Mouse (Mus musculus) embryo, embryonic 9.5 days (tissue): ENCODE measurements around the gene Cabin1.
A peak's percentile ranks its signal among the peaks of the same experiment; 100 is the strongest.

Experiments
- DNase-seq: peaks from one replicate; pipeline ENCODE4 v3.0.0-alpha.2; 2017; ENCODE audit errors: extremely low spot score

Cabin1 gene

DNA sequence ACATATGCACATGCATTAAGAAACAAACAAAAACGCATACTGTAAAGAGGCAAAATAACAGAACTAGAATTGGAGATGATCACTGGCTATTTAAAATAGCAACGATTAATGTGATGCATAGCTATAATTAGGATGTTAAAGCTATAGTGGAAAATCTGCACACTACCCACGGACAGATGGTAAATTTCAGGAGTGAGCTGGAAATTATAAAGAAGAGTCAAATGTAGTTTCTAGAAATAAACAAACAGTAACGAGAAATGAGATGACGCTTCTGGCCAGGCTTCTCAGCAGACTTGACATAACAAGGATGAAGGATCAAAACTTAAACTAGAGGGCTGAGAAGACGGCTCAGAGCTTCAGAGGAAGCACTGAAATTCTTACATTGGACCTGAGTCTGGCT, 62.9 kb downstream of the Cabin1 start:
- no peak for DNase-seq

- DNase-seq = no peak
These were observed 66.4 kb downstream of the Cabin1 start for GRCm38 (mm10) chr10:75697693-75698092.

DNA sequence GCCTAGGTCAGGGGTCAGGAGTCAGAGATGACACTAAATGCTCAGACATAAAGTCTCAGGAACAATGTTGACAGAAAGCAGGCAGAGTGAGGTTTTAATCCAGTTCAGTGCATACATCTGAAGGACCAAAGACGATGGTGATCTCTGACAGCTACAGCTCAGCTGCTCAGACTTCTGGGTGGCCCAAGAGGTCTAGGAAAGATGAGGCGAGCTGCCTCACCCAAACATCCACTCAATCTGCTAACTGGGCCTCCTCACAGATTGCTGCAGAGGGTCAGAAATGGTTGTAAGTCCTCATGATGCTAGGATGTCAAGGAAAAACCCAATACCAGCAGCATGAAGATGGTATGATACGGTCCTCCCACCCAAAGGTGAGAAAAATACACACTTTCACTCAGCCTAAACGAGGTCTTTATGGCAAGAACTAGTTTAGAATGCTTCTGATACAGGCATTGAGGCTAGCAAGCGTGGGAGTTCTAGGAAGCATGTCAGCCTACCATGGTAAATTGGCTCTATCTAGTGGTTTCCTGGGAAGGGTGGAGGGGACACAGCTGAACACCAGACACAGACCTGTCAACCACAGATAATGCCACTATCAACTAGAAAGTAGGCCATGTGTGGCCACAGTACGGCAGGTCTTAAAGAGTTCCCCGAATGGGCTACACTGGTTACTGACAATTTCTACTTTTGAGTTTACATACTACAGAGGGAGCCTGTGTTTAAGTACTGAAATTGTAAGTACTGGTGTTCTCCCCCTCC, 67.4 kb downstream of the Cabin1 start:
- DNase-seq = no peak

DNA sequence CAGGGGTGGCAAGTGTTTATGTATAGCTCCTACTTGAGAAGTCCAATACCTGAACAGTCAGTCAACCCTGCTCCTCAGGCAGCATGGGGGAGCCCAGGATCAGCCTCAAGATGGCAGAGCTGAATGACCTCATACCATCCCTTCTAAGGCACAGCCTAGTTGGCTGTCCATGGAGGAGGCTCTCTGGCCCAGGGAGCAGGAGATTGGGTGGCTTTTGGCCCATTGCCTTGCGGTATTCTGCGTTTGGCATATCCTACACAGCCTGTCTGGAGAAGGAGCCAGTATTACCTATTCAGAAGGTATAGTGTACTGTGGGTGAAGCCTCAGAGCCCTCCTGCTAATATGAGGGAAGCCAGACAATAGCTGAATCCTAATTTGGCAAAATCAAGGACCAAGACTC, 68.6 kb downstream of the Cabin1 start:
- no peak for DNase-seq

DNA sequence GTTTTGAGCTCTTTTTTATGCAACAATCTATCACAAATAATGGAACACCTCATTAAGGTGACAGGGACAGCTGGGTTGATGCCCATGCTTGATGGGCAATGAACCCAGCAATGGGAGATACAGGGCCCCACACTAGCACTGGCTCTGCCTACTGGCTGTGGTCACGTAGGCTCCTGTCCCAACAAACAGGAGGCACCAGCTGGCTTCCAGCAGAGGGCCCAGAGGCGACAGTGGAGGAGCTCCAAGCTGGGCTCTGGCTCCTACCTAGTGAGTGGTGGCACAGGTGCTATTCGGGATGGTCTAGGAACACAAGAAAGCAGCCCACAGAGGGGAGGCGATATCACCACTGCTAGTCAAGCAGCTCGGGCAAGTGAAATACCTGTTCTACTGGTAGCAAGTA, 69.1 kb downstream of the Cabin1 start:
- no peak for DNase-seq

GRCm38 (mm10) chr10:75694567-75694966, 69.6 kb downstream of the Cabin1 start:
- no peak for DNase-seq

DNA sequence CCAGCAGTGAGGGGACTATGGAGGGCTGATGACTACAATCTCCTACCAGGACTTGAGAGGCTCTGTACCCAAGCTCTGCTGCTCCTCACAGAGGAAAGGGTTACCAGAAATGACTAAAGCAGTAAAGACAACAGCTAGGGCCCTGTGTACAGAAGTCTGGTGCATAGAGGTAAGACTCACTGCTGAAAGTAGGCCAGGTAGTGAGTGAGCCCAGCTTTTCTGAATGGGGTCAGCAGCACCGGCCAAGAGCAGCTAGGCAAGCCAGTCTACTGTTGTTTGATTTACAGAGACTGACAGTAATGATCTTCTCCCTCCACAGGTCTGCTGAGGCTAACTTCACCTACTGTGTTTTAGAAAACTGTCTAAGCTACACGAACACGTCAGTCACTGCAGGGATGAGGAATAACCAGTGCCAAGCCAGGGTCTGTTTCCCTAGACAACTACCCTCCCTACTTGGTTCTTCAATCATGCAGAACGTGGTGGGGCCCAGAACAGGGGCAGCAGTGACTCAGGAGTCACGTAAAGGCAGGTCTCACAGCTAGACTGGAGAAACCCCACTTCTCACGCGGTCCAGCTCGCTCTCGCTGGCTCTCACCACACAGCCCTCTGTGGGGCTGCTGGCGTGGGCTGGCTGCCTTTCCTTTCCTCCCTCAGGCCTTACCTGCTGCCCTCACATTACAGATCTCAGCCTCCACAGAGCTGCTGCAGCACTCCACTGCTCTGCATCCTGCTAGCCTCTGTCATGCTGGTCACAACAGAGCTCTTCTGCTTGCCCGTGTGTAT, 70.5 kb downstream of the Cabin1 start:
- no peak for DNase-seq

DNA sequence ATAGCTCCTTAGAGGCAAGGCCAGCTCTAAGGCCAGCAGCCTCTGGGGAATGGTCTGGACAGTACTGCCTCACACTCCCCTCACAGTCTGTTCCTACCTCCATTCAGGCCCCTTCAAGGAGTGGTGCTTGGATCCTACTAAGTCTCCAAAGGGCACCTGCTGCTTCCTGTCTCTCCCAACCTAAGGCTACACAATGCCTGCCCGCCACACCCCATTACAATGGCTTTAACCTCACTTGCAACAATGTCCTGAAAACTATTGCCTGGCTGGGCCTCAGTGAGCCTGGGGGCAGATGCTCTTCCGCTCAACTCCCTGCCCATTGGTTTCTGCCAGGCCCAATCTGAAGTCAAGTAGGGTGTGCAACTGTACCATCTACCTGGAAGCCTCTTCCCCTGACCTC, 75.5 kb downstream of the Cabin1 start:
- DNase-seq = no peak

DNA sequence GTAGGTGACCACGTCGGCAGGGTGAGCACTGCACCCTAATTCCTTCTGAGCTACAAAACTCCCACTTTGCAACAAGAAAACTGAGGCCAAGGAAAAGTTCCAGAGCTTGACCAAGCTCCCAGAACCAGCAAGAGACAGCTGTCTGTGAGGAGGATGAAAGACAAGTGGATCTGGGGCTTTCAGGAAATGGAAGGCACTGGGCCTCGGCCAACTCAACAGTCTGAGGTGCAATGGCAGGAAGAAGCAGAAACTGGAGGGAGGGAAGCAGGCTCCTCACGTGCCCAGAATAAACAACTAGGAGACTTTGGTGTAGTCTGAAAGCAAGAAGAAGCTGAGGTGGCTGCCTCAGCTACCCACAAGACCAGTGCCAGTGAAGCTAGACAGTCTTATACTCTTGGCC, 77.4 kb downstream of the Cabin1 start:
- no peak for DNase-seq

DNA sequence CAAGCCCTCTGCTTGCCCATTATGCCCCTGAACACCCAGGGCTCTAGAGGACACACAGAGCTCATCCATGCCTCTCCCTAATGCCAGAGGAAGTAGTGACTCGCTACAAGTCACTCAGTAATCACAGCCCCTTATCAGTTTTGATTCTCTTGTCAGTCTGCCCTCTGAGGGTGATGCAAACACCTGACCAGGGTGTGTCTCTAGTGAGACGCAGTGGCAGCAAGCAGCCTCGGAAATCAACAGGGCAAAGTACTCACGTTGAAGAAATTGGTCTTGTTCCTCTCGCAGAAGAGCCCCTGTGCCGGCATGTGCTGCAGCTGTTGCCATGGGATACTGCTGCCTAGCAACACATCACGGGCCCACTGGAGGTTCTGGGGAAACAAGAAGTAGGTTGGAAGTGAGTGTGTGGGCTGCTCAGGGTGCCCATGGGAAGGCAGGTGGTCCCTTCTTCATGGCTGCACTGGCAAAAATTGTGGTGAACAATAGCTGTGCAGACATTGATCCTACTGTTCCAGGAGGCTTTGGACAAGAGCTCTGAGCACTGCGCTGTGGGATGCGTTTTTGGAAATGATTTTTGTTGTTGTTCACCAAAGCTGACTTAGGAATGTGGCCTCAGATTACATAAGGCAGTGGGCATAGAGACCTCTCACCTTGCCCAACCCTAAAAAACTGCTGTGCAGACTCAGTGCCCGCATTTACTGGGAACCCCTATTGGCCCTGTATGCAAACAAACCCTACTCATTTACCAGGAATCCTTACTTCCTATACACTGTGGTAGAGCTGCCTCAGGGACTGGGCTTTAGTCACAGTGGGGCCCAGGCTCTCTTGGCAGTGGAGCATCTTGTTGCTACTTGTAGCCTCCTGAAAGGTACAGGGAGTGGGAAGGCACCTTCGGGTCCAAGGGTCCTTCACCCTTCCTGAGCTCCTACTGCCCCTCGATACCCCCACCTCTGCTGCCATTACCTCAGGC, 79.8 kb downstream of the Cabin1 start:
- peak; percentile 33 for DNase-seq

- no peak for DNase-seq
These were observed 83.6 kb downstream of the Cabin1 start for GRCm38 (mm10) chr10:75680574-75681001.

DNA sequence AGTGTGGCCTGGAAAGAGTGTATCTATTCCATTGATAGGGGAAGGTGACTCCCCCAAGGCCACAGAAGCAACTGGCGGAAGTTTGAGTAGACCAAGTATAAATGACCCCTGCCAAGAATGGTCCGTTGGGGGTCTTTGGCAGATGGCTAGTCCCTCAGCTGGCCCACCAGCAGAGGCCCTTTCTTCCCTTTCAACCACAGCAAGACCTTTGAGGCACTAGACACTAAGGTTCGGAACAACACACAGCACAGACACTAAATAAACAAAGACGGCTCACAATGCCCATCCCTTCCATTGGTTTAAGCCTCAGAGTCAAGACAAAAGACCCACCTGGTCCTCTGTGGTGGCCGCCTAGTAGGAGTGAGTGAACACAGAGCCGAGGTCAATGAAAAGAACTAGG, 84.9 kb downstream of the Cabin1 start:
- no peak for DNase-seq

GRCm38 (mm10) chr10:75677989-75678388, 86.2 kb downstream of the Cabin1 start:
- no peak for DNase-seq

DNA sequence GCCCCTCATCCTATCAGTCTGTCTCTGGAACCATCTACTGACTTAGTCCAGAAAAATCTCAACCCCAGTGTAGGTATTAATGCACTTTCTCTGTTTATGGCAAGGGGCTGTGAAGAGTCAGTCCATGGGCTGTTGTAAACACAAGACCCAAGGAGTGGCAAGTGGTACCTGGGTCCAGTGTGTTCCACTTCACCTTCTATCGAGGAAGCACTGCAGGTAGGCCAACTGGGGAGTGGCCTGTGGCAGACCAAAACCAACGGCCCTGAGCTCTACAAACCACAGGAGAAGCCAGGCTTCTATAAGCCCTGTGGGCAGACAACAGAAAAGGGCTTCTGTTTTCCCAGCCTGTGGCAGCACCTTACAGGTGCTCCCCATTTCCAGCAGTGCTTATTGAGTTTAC, 86.6 kb downstream of the Cabin1 start:
- no peak for DNase-seq

- DNase-seq = no peak
These were observed 87.1 kb downstream of the Cabin1 start for GRCm38 (mm10) chr10:75676819-75677565.

DNA sequence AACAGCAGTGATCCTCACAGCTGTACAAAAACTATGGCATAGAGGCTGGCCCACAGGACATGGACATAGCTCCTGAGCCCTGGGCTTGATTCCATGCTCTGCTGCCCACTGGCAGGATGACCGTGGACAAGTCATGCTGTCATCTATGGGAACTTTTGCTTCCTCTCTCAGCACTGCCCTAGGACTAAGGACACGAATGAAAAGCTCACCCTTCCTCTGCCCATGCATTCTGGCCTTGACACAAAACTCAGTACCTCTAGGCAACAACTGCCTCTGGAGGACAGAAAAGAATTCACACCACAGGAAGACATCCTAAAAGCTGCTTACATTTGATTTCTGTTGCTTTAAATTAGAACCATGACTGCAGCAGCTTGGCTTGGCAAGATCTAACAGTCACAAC, 87.9 kb downstream of the Cabin1 start:
- no peak for DNase-seq

DNA sequence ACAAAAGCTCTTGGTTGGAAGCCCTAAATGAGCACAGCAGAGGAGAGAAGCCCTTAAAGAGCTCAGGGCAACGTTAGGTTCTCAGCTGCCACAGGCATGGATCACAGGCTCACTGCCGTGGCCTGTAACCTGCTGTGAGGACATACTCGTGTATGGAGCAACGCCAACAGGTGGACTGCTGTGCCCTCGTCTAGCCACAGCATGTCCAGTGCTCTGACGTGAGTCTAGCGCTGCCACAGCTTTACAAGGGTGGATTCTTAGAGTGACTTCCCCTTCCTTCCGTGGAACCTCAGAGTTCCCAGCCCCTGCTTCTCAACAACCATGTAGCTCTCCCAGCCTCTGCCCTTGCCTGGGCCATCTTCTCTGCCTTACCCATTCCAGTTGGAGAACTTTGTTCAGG, 88.5 kb downstream of the Cabin1 start:
- no peak for DNase-seq

DNA sequence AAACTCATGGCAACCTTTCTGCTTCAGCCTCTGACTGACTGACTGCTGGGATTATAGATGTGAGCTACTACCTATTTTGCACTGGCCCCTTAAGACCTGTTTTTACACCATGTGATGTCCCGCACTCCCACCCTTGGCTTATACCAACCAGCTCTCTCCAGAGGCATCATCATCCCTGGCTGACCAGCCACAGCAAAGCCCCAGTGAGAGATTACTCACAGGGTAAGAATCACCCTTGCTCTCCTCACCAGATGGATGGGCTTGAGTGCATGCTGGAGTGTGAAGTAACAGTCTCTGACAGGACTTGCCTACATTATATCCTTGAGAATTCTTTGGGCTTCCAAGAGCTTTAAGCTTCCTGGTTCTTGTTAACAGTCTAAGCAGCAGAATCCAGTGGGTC, 94.2 kb downstream of the Cabin1 start:
- DNase-seq = no peak

- no peak for DNase-seq
These were observed 96.2 kb downstream of the Cabin1 start for GRCm38 (mm10) chr10:75667911-75668270.

DNA sequence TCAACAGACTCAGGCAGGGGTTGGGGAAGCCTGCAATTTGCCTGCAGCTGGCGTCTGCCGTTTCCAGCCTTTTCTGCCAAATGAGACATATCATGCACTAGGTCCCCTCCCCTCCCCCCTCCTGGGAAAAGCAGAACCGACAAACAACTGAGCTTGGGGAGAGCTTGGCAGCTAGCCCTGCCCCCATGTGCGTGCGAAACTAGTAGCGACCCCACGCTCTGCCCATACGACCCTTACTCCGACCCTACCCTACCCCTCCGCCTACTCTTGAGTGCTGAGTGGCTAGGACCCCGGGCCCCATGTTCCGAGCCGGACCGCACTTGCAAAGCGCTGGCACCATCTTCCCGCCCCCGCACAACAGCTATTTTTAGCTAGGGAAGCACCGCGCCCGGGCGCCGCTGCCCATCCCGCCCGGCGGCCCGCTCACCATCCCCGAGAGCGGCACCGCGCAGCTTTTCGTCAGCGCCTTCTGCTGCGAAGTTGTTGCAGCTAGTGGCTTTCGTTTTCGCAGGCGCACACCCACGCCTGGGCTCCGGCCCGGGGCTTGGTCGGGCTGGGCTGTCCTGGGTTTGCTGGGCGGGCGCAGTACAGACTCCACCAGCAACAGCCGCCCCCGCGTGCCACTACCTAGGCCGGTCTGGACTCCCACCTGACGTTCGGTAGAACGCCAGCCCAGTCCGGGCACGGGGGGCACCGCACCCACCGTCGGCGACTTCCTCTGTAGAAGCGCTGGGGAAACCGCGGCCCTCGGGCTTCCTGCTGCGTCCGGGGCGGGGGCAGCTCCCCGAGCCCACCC, 96.8 kb downstream of the Cabin1 start:
- DNase-seq = peak; percentile 58
